Mouse (Mus musculus) c-Kit-negative CD71-positive TER-119-positive erythroid progenitor cells, embryonic 14.5 days (primary cell): ENCODE measurements around the gene Emp3.

Experiments
- DNase-seq: peaks from one replicate; pipeline ENCODE4 v3.0.0-alpha.2; 2013; ENCODE audit warnings: low read depth, low spot score

Emp3 gene

GRCm38 (mm10) chr7:45870282-45871058 is 50.7 kb downstream of the Emp3 start:
- no peak for DNase-seq

- no peak for DNase-seq
These were observed 51.4 kb downstream of the Emp3 start for GRCm38 (mm10) chr7:45869787-45870186.

GRCm38 (mm10) chr7:45869107-45869670 is 52.0 kb downstream of the Emp3 start:
- DNase-seq, result no peak
